Mouse (Mus musculus) CH12.LX (cell line): ENCODE measurements around the gene Hist1h2ab. TPM values are rescaled to one million over a fixed set of nuclear protein-coding genes. Genes with fewer than 3 reads are reported as not detected.
A peak's percentile ranks its signal among the peaks of the same experiment; 100 is the strongest.

Experiments used
- DNase-seq: peaks from one replicate; pipeline ENCODE4 v3.0.0-alpha.2; 2013; ENCODE audit errors: extremely low read depth
- H3K27ac ChIP-seq: 2 replicates; pipeline ENCODE4 v1.5.1; 2012; ENCODE audit warnings: low read depth, mild to moderate bottlenecking, control low read depth, moderate library complexity; ENCODE audit not compliant: insufficient read depth
- H3K27me3 ChIP-seq: replicated peaks from 2 replicates; pipeline ENCODE3; 2012; ENCODE audit warnings: inconsistent platforms
- H3K36me3 ChIP-seq, 2 experiments: replicated peaks in 1 of 2; 2 replicates each; pipeline versions ENCODE3 to v1.6.1; 2012; ENCODE audit warnings: inconsistent platforms in 1 of 2, low read length in 1 of 2, mild to moderate bottlenecking in 1 of 2, mixed read lengths in 1 of 2, moderate library complexity in 1 of 2; ENCODE audit not compliant: control insufficient read depth in 1 of 2, insufficient read depth in 1 of 2
- H3K4me1 ChIP-seq, 2 experiments: 2 replicates each; pipeline ENCODE4 v1.6.1; 2012; ENCODE audit warnings: inconsistent platforms in 1 of 2, moderate library complexity in 1 of 2; ENCODE audit not compliant: insufficient read depth in 2 of 2, control insufficient read depth in 1 of 2
- H3K4me2 ChIP-seq: 2 replicates; pipeline ENCODE4 v1.6.1; 2012; ENCODE audit warnings: low read depth, mild to moderate bottlenecking, control low read depth; ENCODE audit not compliant: poor library complexity, insufficient read depth, severe bottlenecking
- H3K4me3 ChIP-seq, 3 experiments: fragments of 150-350 bp in 1 of 3; sonication (generic) in 1 of 3; replicated peaks in 1 of 3; 2 replicates each; pipeline versions ENCODE3 to v1.5.1; 2011 to 2012; ENCODE audit warnings: low read depth in 2 of 3, low read length in 2 of 3, mild to moderate bottlenecking in 2 of 3, moderate library complexity in 2 of 3, control low read depth in 1 of 3, improper control_type of control experiment in 1 of 3, inconsistent platforms in 1 of 3, mixed read lengths in 1 of 3; ENCODE audit not compliant: poor library complexity in 1 of 3
- H3K79me2 ChIP-seq: replicated peaks from 2 replicates; pipeline ENCODE4 v1.6.1; 2012; ENCODE audit warnings: mild to moderate bottlenecking, moderate library complexity; ENCODE audit not compliant: control insufficient read depth, poor library complexity, insufficient read depth, severe bottlenecking; ENCODE audit errors: extremely low read depth
- H3K9ac ChIP-seq: 2 replicates; pipeline ENCODE4 v1.6.1; 2012; ENCODE audit warnings: low read depth, mild to moderate bottlenecking, control low read depth, moderate library complexity; ENCODE audit not compliant: insufficient read depth
- H3K9me3 ChIP-seq: replicated peaks from 2 replicates; pipeline ENCODE3; 2012; ENCODE audit warnings: low read length, inconsistent platforms, mixed read lengths
- BHLHE40 ChIP-seq: IDR thresholded peaks from 2 replicates; pipeline ENCODE4 v1.6.1; 2011; ENCODE audit warnings: mild to moderate bottlenecking, low read depth, low read length, improper control_type of control experiment
- CHD2 ChIP-seq: IDR thresholded peaks from 2 replicates; pipeline ENCODE4 v1.6.1; 2011; ENCODE audit warnings: low read length, improper control_type of control experiment
- CTCF ChIP-seq, 2 experiments: IDR thresholded peaks in 1 of 2; conservative IDR thresholded peaks in 1 of 2; 2 replicates each; pipeline ENCODE4 v1.5.1; 2011 to 2012; ENCODE audit warnings: low read depth in 2 of 2, low read length in 2 of 2, improper control_type of control experiment in 1 of 2, inconsistent platforms in 1 of 2, mild to moderate bottlenecking in 1 of 2, moderate library complexity in 1 of 2
- E2F4 ChIP-seq: IDR thresholded peaks from 2 replicates; pipeline ENCODE4 v1.6.1; 2011; ENCODE audit warnings: low read depth, low read length, improper control_type of control experiment; ENCODE audit not compliant: insufficient replicate concordance
- ELF1 ChIP-seq: IDR thresholded peaks from 2 replicates; pipeline ENCODE4 v1.6.1; 2014; ENCODE audit warnings: low read depth, mild to moderate bottlenecking, inconsistent platforms, low read length, improper control_type of control experiment
- ETS1 ChIP-seq: conservative IDR thresholded peaks from 2 replicates; pipeline ENCODE4 v1.6.1; 2012; ENCODE audit warnings: low read depth, mild to moderate bottlenecking, inconsistent platforms, low read length, improper control_type of control experiment, moderate library complexity
- GABPA ChIP-seq: IDR thresholded peaks from 2 replicates; pipeline ENCODE4 v1.6.1; 2012; ENCODE audit warnings: low read depth, low read length, improper control_type of control experiment, inconsistent platforms; ENCODE audit not compliant: insufficient replicate concordance
- HCFC1 ChIP-seq: IDR thresholded peaks from 2 replicates; pipeline ENCODE4 v1.6.1; 2012; ENCODE audit warnings: low read depth, mild to moderate bottlenecking, inconsistent platforms, low read length, improper control_type of control experiment
- IRF4 ChIP-seq: IDR thresholded peaks from 2 replicates; pipeline ENCODE4 v1.6.1; 2014; ENCODE audit warnings: low read depth, mild to moderate bottlenecking, inconsistent platforms, low read length, improper control_type of control experiment
- JUND ChIP-seq: conservative IDR thresholded peaks from 2 replicates; pipeline ENCODE4 v1.6.1; 2011; ENCODE audit warnings: low read depth, low read length, improper control_type of control experiment
- KAT2A ChIP-seq: IDR thresholded peaks from 2 replicates; pipeline ENCODE4 v1.6.1; 2012; ENCODE audit warnings: low read length, improper control_type of control experiment, inconsistent platforms; ENCODE audit not compliant: insufficient replicate concordance
- MAFK ChIP-seq: IDR thresholded peaks from 2 replicates; pipeline ENCODE4 v1.6.1; 2011; ENCODE audit warnings: low read length, improper control_type of control experiment; ENCODE audit not compliant: insufficient replicate concordance
- MAX ChIP-seq: IDR thresholded peaks from 2 replicates; pipeline ENCODE4 v1.6.1; 2011; ENCODE audit warnings: low read length, improper control_type of control experiment
- MAZ ChIP-seq: IDR thresholded peaks from 2 replicates; pipeline ENCODE4 v1.6.1; 2012; ENCODE audit warnings: low read depth, mild to moderate bottlenecking, inconsistent platforms, low read length, improper control_type of control experiment, moderate library complexity
- MEF2A ChIP-seq: IDR thresholded peaks from 2 replicates; pipeline ENCODE4 v1.6.1; 2014; ENCODE audit warnings: low read depth, mild to moderate bottlenecking, inconsistent platforms, low read length, improper control_type of control experiment, borderline replicate concordance
- MYC ChIP-seq: IDR thresholded peaks from 2 replicates; pipeline ENCODE4 v1.6.1; 2011; ENCODE audit warnings: low read depth, mild to moderate bottlenecking, improper control_type of control experiment, low read length
- NELFE ChIP-seq: IDR thresholded peaks from 2 replicates; pipeline ENCODE4 v1.6.1; 2011; ENCODE audit warnings: low read depth, low read length, improper control_type of control experiment
- NRF1 ChIP-seq: IDR thresholded peaks from 2 replicates; pipeline ENCODE4 v1.6.1; 2014; ENCODE audit warnings: low read depth, mild to moderate bottlenecking, inconsistent platforms, low read length, improper control_type of control experiment, moderate library complexity
- PAX5 ChIP-seq: IDR thresholded peaks from 2 replicates; pipeline ENCODE4 v1.6.1; 2012; ENCODE audit warnings: low read length, inconsistent platforms, mixed read lengths
- POLR2A ChIP-seq: IDR thresholded peaks from 2 replicates; pipeline ENCODE4 v1.6.1; 2011; ENCODE audit warnings: low read depth, mild to moderate bottlenecking, improper control_type of control experiment, low read length
- POLR2AphosphoS2 ChIP-seq: IDR thresholded peaks from 2 replicates; pipeline ENCODE4 v1.6.1; 2011; ENCODE audit warnings: low read depth, low read length, improper control_type of control experiment
- RAD21 ChIP-seq: IDR thresholded peaks from 2 replicates; pipeline ENCODE4 v1.6.1; 2011; ENCODE audit warnings: low read depth, mild to moderate bottlenecking, low read length, improper control_type of control experiment, moderate library complexity
- RCOR1 ChIP-seq: conservative IDR thresholded peaks from 2 replicates; pipeline ENCODE4 v1.6.1; 2012; ENCODE audit warnings: low read depth, mild to moderate bottlenecking, inconsistent platforms, low read length, improper control_type of control experiment
- SIN3A ChIP-seq: IDR thresholded peaks from 2 replicates; pipeline ENCODE4 v1.6.1; 2012; ENCODE audit warnings: low read length, improper control_type of control experiment, inconsistent platforms
- TBP ChIP-seq: conservative IDR thresholded peaks from 2 replicates; pipeline ENCODE4 v1.6.1; 2011; ENCODE audit warnings: low read depth, low read length, improper control_type of control experiment
- TCF12 ChIP-seq: IDR thresholded peaks from 2 replicates; pipeline ENCODE4 v1.6.1; 2014; ENCODE audit warnings: low read depth, mild to moderate bottlenecking, inconsistent platforms, low read length, improper control_type of control experiment
- UBTF ChIP-seq: IDR thresholded peaks from 2 replicates; pipeline ENCODE4 v1.6.1; 2012; ENCODE audit warnings: low read depth, mild to moderate bottlenecking, inconsistent platforms, low read length, improper control_type of control experiment, moderate library complexity
- USF1 ChIP-seq: IDR thresholded peaks from 2 replicates; pipeline ENCODE4 v1.6.1; 2014; ENCODE audit warnings: low read depth, mild to moderate bottlenecking, inconsistent platforms, low read length, improper control_type of control experiment
- USF2 ChIP-seq: conservative IDR thresholded peaks from 2 replicates; pipeline ENCODE4 v1.6.1; 2011; ENCODE audit warnings: low read depth, low read length, improper control_type of control experiment
- ZC3H11A ChIP-seq: IDR thresholded peaks from 2 replicates; pipeline ENCODE4 v1.6.1; 2012; ENCODE audit warnings: low read depth, mild to moderate bottlenecking, inconsistent platforms, low read length, improper control_type of control experiment
- ZKSCAN1 ChIP-seq: IDR thresholded peaks from 2 replicates; pipeline ENCODE4 v1.6.1; 2012; ENCODE audit warnings: low read depth, inconsistent platforms, low read length, improper control_type of control experiment, borderline replicate concordance
- ZMIZ1 ChIP-seq: IDR thresholded peaks from 2 replicates; pipeline ENCODE4 v1.6.1; 2012; ENCODE audit warnings: low read depth, mild to moderate bottlenecking, inconsistent platforms, low read length, improper control_type of control experiment
- ZNF384 ChIP-seq: IDR thresholded peaks from 2 replicates; pipeline ENCODE4 v1.6.1; 2012; ENCODE audit warnings: low read depth, low read length, improper control_type of control experiment, inconsistent platforms
- dilution Hi-C: fragments of 300-500 bp; cut with MboI; formaldehyde crosslinking; loops from 2 replicates; pipeline ENCODE4 v1.14.3; 2020; ENCODE audit warnings: low sequenced_read_pairs; ENCODE audit not compliant: extremely low pct_unique_long_range_greater_than_20kb, extremely low pct_ligation_motif_present
- in situ Hi-C: fragments of 300-500 bp; cut with MboI; formaldehyde crosslinking; loops from 3 replicates; pipeline ENCODE4 v1.14.3; 2019; ENCODE audit warnings: low sequenced_read_pairs, low pct_ligation_motif_present, low pct_unique_long_range_greater_than_20kb, mixed read lengths
- polyA plus RNA-seq: library from polyadenylated mRNA; unstranded; fragments of >175 nt; gene quantifications from 2 replicates; pipeline ENCODE4 v1.2.1, GENCODE M21; 2012; ENCODE audit warnings: low read depth; ENCODE audit not compliant: insufficient read length
- total RNA-seq, 2 experiments: library from RNA; depleted of rRNA; stranded (reverse); fragments of 300-350 nt in 1 of 2; fragments of >200 nt in 1 of 2; gene quantifications; 2 replicates each; pipeline ENCODE4 v1.2.3; 2012 to 2014

Hist1h2ab gene
- total and polyA plus RNA-seq, 3 experiments = 2.9 to 2,243 (median 32.6) TPM

- TF ChIP-seq KAT2A = no peak
- no peak for TF ChIP-seq ETS1
- 0 out of 2 replicates have a peak, but pooled peaks have one; percentile 24 for TF ChIP-seq MAZ
- TF ChIP-seq MAX = 0 out of 2 replicates have a peak, but pooled peaks have one; percentile 8
- TF ChIP-seq HCFC1 = peak; percentile 72
- TF ChIP-seq NELFE = peak; percentile 100
- TF ChIP-seq SIN3A = peak; percentile 79
- peak; percentile 97 for TF ChIP-seq POLR2A
- TF ChIP-seq BHLHE40 = no peak
- TF ChIP-seq RCOR1 = peak; percentile 23; the same call in 1 of the 2 replicates
- no peak for TF ChIP-seq ZC3H11A
- no peak for TF ChIP-seq E2F4
These were observed 12.8 kb downstream of the Hist1h2ab start, which contains the start of gene Hist1h1a (continued) for GRCm38 (mm10) chr13:23763586-23764323.

GRCm38 (mm10) chr13:23764324-23765171, 13.6 kb downstream of the Hist1h2ab start:
- Histone ChIP-seq H3K27me3 (no peaks in the 10 kb centered on the region), H3K36me3 (no peaks in the 10 kb centered on the region), H3K4me1 (peaks cover 3 to 25% of the 10 kb centered on the region in 2 experiments; a peak in 3 of 4 replicates), H3K79me2 (no peaks in the 10 kb centered on the region), H3K4me2 (peak overlapping the region; percentile 88), H3K27ac (peak overlapping the region; percentile 79; the same call in 1 of the 2 replicates), H3K9me3 (no peaks in the 10 kb centered on the region), H3K4me3 (peak overlapping the region in 1 of 3 experiments; percentile 47), H3K9ac (peak overlapping the region; percentile 99)
- dilution Hi-C loops (no loop called here), in situ Hi-C loops (loop anchor here (25.0 kb wide), 1 partner anchor 1727 kb away; the partner anchor contains the start of genes Hist1h2ag, Hist1h2ah, Hist1h2bj and Hist1h2bk)
- DNase-seq = peak; percentile 64
- no peak for TF ChIP-seq TCF12
- TF ChIP-seq MAFK = no peak
- no peak for TF ChIP-seq NRF1
- TF ChIP-seq MEF2A = no peak
- no peak for TF ChIP-seq IRF4
- no peak for TF ChIP-seq JUND
- TF ChIP-seq TBP = no peak
- TF ChIP-seq ZMIZ1 = peak; percentile 94
- no peak for TF ChIP-seq CTCF (conservative IDR thresholded peaks at IDR 0.05 in 1 of 2, IDR thresholded peaks at IDR 0.05 in 1 of 2; ENCODE audit: low read depth in 2 of 2, low read length in 2 of 2)
- TF ChIP-seq ZNF384 = no peak
- TF ChIP-seq MYC = 0 out of 2 replicates have a peak, but pooled peaks have one; percentile 26
- no peak for TF ChIP-seq PAX5
- TF ChIP-seq USF1 = no peak
- TF ChIP-seq CHD2 = peak; percentile 67
- no peak for TF ChIP-seq USF2
- TF ChIP-seq GABPA = no peak
- no peak for TF ChIP-seq ZKSCAN1
- TF ChIP-seq RAD21 = no peak
- TF ChIP-seq NELFE = 0 out of 2 replicates have a peak, but pooled peaks have one; percentile 31
- TF ChIP-seq HCFC1 = peak; percentile 12; the same call in 1 of the 2 replicates
- TF ChIP-seq RCOR1 = 0 out of 2 replicates have a peak, but pooled peaks have one; percentile 65
- TF ChIP-seq ELF1 = no peak
- no peak for TF ChIP-seq E2F4
- TF ChIP-seq POLR2AphosphoS2 = peak; percentile 23
- 0 out of 2 replicates have a peak, but pooled peaks have one; percentile 18 for TF ChIP-seq SIN3A
- TF ChIP-seq ZC3H11A = no peak
- TF ChIP-seq UBTF = no peak
